Mouse (Mus musculus) forebrain, embryonic 11.5 days (tissue): ENCODE measurements at regions not wholly inside any gene's neighbourhood (a gene's known extent, or its start where the extent isn't known, plus 50 kb on each side); places are given as distances from the start of the nearest gene placed in this dataset.

Experiments
- ATAC-seq: fragments of 200-750 bp; cut with Nextera tagmentation; replicated peaks from 2 replicates; pipeline ENCODE4 v1.8.0; 2017; ENCODE audit warnings: moderate TSS enrichment; ENCODE audit not compliant: low FRiP score
- DNase-seq: peaks from one replicate; pipeline ENCODE4 v3.0.0-alpha.2; 2017; ENCODE audit warnings: low spot score
- H3K27ac ChIP-seq: fragments of 300-500 bp; sonication (generic); 2 replicates; pipeline ENCODE4 v1.5.1; 2014; ENCODE audit warnings: low read depth, low read length
- H3K27me3 ChIP-seq: fragments of 300-500 bp; sonication (generic); 2 replicates; pipeline ENCODE4 v1.6.1; 2014; ENCODE audit warnings: mild to moderate bottlenecking, low read length, mixed read lengths; ENCODE audit not compliant: control insufficient read depth, insufficient read depth
- H3K36me3 ChIP-seq: fragments of 300-500 bp; sonication (generic); 2 replicates; pipeline ENCODE4 v1.6.1; 2014; ENCODE audit warnings: mild to moderate bottlenecking, low read length, moderate library complexity, mixed read lengths; ENCODE audit not compliant: control insufficient read depth, insufficient read depth
- H3K4me1 ChIP-seq: fragments of 300-500 bp; sonication (generic); replicated peaks from 2 replicates; pipeline ENCODE4 v1.6.1; 2014; ENCODE audit warnings: low read length, mixed read lengths; ENCODE audit not compliant: control insufficient read depth, insufficient read depth
- H3K4me2 ChIP-seq: fragments of 300-500 bp; sonication (generic); 2 replicates; pipeline ENCODE4 v1.6.1; 2014; ENCODE audit warnings: low read depth, mild to moderate bottlenecking, low read length, moderate library complexity, mixed read lengths; ENCODE audit not compliant: severe bottlenecking
- H3K4me3 ChIP-seq: fragments of 300-500 bp; sonication (generic); 2 replicates; pipeline ENCODE4 v1.5.1; 2014; ENCODE audit warnings: low read depth, low read length
- H3K9ac ChIP-seq: fragments of 300-500 bp; sonication (generic); 2 replicates; pipeline ENCODE4 v1.6.1; 2014; ENCODE audit warnings: low read length
- H3K9me3 ChIP-seq: fragments of 300-500 bp; sonication (generic); 2 replicates; pipeline ENCODE4 v1.6.1; 2016; ENCODE audit warnings: low read length, mixed read lengths; ENCODE audit not compliant: control insufficient read depth
- WGBS: fragments of 180-500 bp; shearing (Covaris S2); extraction: QIAGEN DNeasy Blood & Tissue Kit; methylation state at CpG from one replicate; pipeline ENCODE4 v1.1.7; 2014; 5-methylcytosine and 5-hydroxymethylcytosine counted together

- H3K4me1 ChIP-seq, result no peaks in the 10 kb centered on the region
- H3K4me2 ChIP-seq, result no peak overlapping the region
- no peaks in the 10 kb centered on the region for H3K27me3 ChIP-seq
- H3K4me3 ChIP-seq, result no peak overlapping the region
- WGBS, result 39% methylated on average over 1 of the region's 1 CpGs
- DNase-seq (no peak), ATAC-seq (no peak)
- no peaks in the 10 kb centered on the region for H3K36me3 ChIP-seq
- H3K27ac ChIP-seq, result no peak overlapping the region
- H3K9ac ChIP-seq, result no peak overlapping the region
- H3K9me3 ChIP-seq, result no peaks in the 10 kb centered on the region
These were observed 361.8 kb downstream of the Ptprc start for GRCm38 (mm10) chr1:137813716-137814115.

GRCm38 (mm10) chr1:137811981-137812380 lies 363.5 kb downstream of the Ptprc start:
- no peaks in the 10 kb centered on the region for H3K27me3 ChIP-seq
- H3K9ac ChIP-seq, result no peak overlapping the region
- no peaks in the 10 kb centered on the region for H3K4me1 ChIP-seq
- no peaks in the 10 kb centered on the region for H3K9me3 ChIP-seq
- no peak overlapping the region for H3K4me3 ChIP-seq
- H3K27ac ChIP-seq, result no peak overlapping the region
- WGBS, result 87% methylated on average over 4 of the region's 4 CpGs
- H3K36me3 ChIP-seq, result no peaks in the 10 kb centered on the region
- H3K4me2 ChIP-seq, result no peak overlapping the region
- no peak for DNase-seq
- no peak for ATAC-seq

GRCm38 (mm10) chr1:137806742-137807141 lies 368.8 kb downstream of the Ptprc start:
- Histone ChIP-seq H3K27ac (no peak overlapping the region), H3K36me3 (no peaks in the 10 kb centered on the region)

GRCm38 (mm10) chr1:137806252-137806651 lies 369.3 kb downstream of the Ptprc start:
- Histone ChIP-seq H3K36me3 (no peaks in the 10 kb centered on the region), H3K9me3 (no peaks in the 10 kb centered on the region), H3K27ac (no peak overlapping the region), H3K4me3 (no peak overlapping the region), H3K4me1 (no peaks in the 10 kb centered on the region), H3K4me2 (no peak overlapping the region), H3K27me3 (no peaks in the 10 kb centered on the region), H3K9ac (no peak overlapping the region)
- no peak for ATAC-seq
- WGBS, result 87% methylated on average over 8 of the region's 8 CpGs
- DNase-seq, result no peak

More at GRCm38 (mm10) chr1:137806742-137807141, 368.8 kb downstream of the Ptprc start:
- Histone ChIP-seq H3K4me2 (no peak overlapping the region), H3K27me3 (no peaks in the 10 kb centered on the region), H3K9ac (no peak overlapping the region), H3K4me3 (no peak overlapping the region), H3K9me3 (no peaks in the 10 kb centered on the region), H3K4me1 (no peaks in the 10 kb centered on the region)
- 77% methylated on average over 8 of the region's 8 CpGs for WGBS
- no peak for ATAC-seq
- no peak for DNase-seq

- Histone ChIP-seq H3K27me3 (no peaks in the 10 kb centered on the region), H3K9ac (no peak overlapping the region), H3K4me1 (no peaks in the 10 kb centered on the region), H3K36me3 (no peaks in the 10 kb centered on the region), H3K4me3 (no peak overlapping the region), H3K9me3 (no peaks in the 10 kb centered on the region), H3K4me2 (no peak overlapping the region), H3K27ac (no peak overlapping the region)
- 82% methylated on average over 4 of the region's 4 CpGs for WGBS
- no peak for ATAC-seq
- no peak for DNase-seq
These were observed 373.4 kb downstream of the Ptprc start for GRCm38 (mm10) chr1:137802119-137802518.

GRCm38 (mm10) chr1:137800752-137801151 lies 374.8 kb downstream of the Ptprc start:
- H3K4me1 ChIP-seq, result no peaks in the 10 kb centered on the region
- H3K9ac ChIP-seq, result no peak overlapping the region
- H3K27me3 ChIP-seq, result no peaks in the 10 kb centered on the region
- ATAC-seq (no peak), DNase-seq (no peak)
- WGBS, result 81% methylated on average over 2 of the region's 2 CpGs
- H3K36me3 ChIP-seq, result no peaks in the 10 kb centered on the region
- H3K4me3 ChIP-seq, result no peak overlapping the region
- no peak overlapping the region for H3K27ac ChIP-seq
- H3K4me2 ChIP-seq, result no peak overlapping the region
- H3K9me3 ChIP-seq, result no peaks in the 10 kb centered on the region

- ATAC-seq (no peak), DNase-seq (no peak)
- no peaks in the 10 kb centered on the region for H3K36me3 ChIP-seq
- H3K4me2 ChIP-seq, result no peak overlapping the region
- no peak overlapping the region for H3K4me3 ChIP-seq
- no peaks in the 10 kb centered on the region for H3K27me3 ChIP-seq
- no peak overlapping the region for H3K27ac ChIP-seq
- H3K4me1 ChIP-seq, result no peaks in the 10 kb centered on the region
- no peaks in the 10 kb centered on the region for H3K9me3 ChIP-seq
- H3K9ac ChIP-seq, result no peak overlapping the region
- WGBS, result 89% methylated on average over 3 of the region's 3 CpGs
These were observed 386.7 kb downstream of the Ptprc start for GRCm38 (mm10) chr1:137788789-137789188.

GRCm38 (mm10) chr1:137786653-137787052 lies 388.9 kb downstream of the Ptprc start:
- Histone ChIP-seq H3K27ac (no peak overlapping the region), H3K36me3 (no peaks in the 10 kb centered on the region), H3K4me1 (no peaks in the 10 kb centered on the region), H3K4me2 (no peak overlapping the region), H3K27me3 (no peaks in the 10 kb centered on the region), H3K9me3 (no peaks in the 10 kb centered on the region), H3K4me3 (no peak overlapping the region), H3K9ac (no peak overlapping the region)
- no peak for DNase-seq
- no peak for ATAC-seq

GRCm38 (mm10) chr1:137774586-137774985 lies 400.9 kb downstream of the Ptprc start:
- no peak overlapping the region for H3K27ac ChIP-seq
- H3K9me3 ChIP-seq, result no peaks in the 10 kb centered on the region
- no peaks in the 10 kb centered on the region for H3K27me3 ChIP-seq
- no peak overlapping the region for H3K4me3 ChIP-seq
- H3K4me2 ChIP-seq, result no peak overlapping the region
- DNase-seq (no peak), ATAC-seq (no peak)
- H3K9ac ChIP-seq, result no peak overlapping the region
- no peaks in the 10 kb centered on the region for H3K36me3 ChIP-seq
- no peaks in the 10 kb centered on the region for H3K4me1 ChIP-seq
